Mouse (Mus musculus): ENCODE measurements at regions not wholly inside any gene's neighbourhood (a gene's known extent, or its start where the extent isn't known, plus 50 kb on each side); places are given as distances from the start of the nearest gene placed in this dataset.

- DNase-seq, result no peak
Measured at GRCm38 (mm10) chr2:26787312-26787711, 77.5 kb downstream of the Abo start.

- DNase-seq, result no peak
Measured at GRCm38 (mm10) chr2:26777016-26777415, 87.8 kb downstream of the Abo start.

- no peak for DNase-seq
Measured at GRCm38 (mm10) chr2:26753357-26753756, 82.3 kb upstream of the Lcn4 start.

- DNase-seq, result no peak
Measured at GRCm38 (mm10) chr2:26751916-26752315, 80.8 kb upstream of the Lcn4 start.

- no peak for DNase-seq
Measured at GRCm38 (mm10) chr2:26744341-26744740, 73.3 kb upstream of the Lcn4 start.

- DNase-seq, result peak; percentile 14
Measured at GRCm38 (mm10) chr2:26738926-26739325, 67.8 kb upstream of the Lcn4 start.

GRCm38 (mm10) chr2:26737725-26738124 is 66.6 kb upstream of the Lcn4 start:
- DNase-seq, result no peak
